Mouse (Mus musculus): ENCODE measurements at regions not wholly inside any gene's neighbourhood (a gene's known extent, or its start where the extent isn't known, plus 50 kb on each side); places are given as distances from the start of the nearest gene placed in this dataset.

GRCm38 (mm10) chr9:93131620-93132200 lies 589.7 kb downstream of the Plod2 start:
- no peak for DNase-seq
- Histone ChIP-seq H3K36me3 (ENCODE audit: control insufficient read depth, insufficient read depth, low read length) (no peaks in the 10 kb centered on the region), H3K4me3 (ENCODE audit: control insufficient read depth, insufficient read depth, low read length) (no peak overlapping the region), H3K27ac (ENCODE audit: control insufficient read depth, insufficient read depth, low read length) (no peak overlapping the region), H3K4me1 (replicated peaks; ENCODE audit: control insufficient read depth, insufficient read depth, low read length) (no peaks in the 10 kb centered on the region), H3K27me3 (ENCODE audit: control insufficient read depth, insufficient read depth, low read length) (no peaks in the 10 kb centered on the region)
- TF ChIP-seq CTCF (IDR thresholded peaks at IDR 0.05; ENCODE audit: borderline replicate concordance, control insufficient read depth, extremely low read depth, insufficient read depth, low read length, poor library complexity) (no peak), POLR2A (IDR thresholded peaks at IDR 0.05; ENCODE audit: control insufficient read depth, extremely low read depth, insufficient read depth, low read length, poor library complexity) (no peak)

DNA sequence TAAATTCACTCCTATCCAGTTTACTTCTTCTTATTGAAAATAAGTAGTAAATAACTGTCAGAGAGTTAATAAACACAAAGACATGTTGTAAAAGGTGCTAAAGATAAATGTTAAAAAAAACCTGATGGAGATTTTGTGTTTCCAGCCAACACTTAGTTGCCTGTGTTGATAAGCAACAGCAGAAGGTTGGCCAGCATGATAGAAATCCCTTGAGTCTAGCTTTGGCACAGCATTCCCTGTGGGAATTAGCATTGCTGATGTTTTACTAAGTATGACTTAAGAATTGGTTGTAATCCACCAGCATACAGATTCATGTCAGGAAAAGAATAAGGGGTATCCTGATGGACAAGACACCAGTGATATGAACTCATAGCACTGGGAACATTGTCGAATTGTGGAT lies 594.3 kb downstream of the Plod2 start:
- Histone ChIP-seq H3K4me3 (ENCODE audit: control insufficient read depth, insufficient read depth, low read length) (no peak overlapping the region), H3K27me3 (ENCODE audit: control insufficient read depth, insufficient read depth, low read length) (no peaks in the 10 kb centered on the region), H3K4me1 (replicated peaks; ENCODE audit: control insufficient read depth, insufficient read depth, low read length) (no peaks in the 10 kb centered on the region), H3K36me3 (ENCODE audit: control insufficient read depth, insufficient read depth, low read length) (no peaks in the 10 kb centered on the region), H3K27ac (ENCODE audit: control insufficient read depth, insufficient read depth, low read length) (no peak overlapping the region)
- TF ChIP-seq CTCF (IDR thresholded peaks at IDR 0.05; ENCODE audit: borderline replicate concordance, control insufficient read depth, extremely low read depth, insufficient read depth, low read length, poor library complexity) (no peak), POLR2A (IDR thresholded peaks at IDR 0.05; ENCODE audit: control insufficient read depth, extremely low read depth, insufficient read depth, low read length, poor library complexity) (no peak)
- WGBS = 77% methylated on average over 1 of the region's 1 CpGs
- no peak for DNase-seq

DNA sequence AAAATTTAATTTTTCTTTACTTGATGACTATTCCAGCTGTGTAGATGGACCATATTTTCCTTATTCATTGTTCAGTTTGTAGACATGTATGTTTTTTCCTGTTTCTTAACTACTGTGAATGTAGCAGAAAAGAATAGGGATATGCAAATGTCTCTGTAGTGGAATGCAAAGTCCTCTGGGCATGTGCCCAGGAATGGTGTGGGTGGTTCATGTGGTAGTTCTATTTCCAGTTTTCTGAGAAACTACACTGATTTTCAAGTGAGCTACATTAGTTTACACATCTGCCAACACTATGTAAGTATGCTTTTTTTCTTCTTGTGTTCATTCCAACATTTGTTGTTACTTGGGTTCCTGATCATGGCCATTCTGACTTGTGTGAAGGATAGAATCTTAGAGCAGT lies 628.0 kb downstream of the Plod2 start:
- TF ChIP-seq POLR2A (IDR thresholded peaks at IDR 0.05; ENCODE audit: control insufficient read depth, extremely low read depth, insufficient read depth, low read length, poor library complexity) = no peak
- Histone ChIP-seq H3K27me3 (ENCODE audit: control insufficient read depth, insufficient read depth, low read length) (no peaks in the 10 kb centered on the region), H3K4me3 (ENCODE audit: control insufficient read depth, insufficient read depth, low read length) (no peak overlapping the region), H3K36me3 (ENCODE audit: control insufficient read depth, insufficient read depth, low read length) (no peaks in the 10 kb centered on the region), H3K4me1 (replicated peaks; ENCODE audit: control insufficient read depth, insufficient read depth, low read length) (no peaks in the 10 kb centered on the region), H3K27ac (ENCODE audit: control insufficient read depth, insufficient read depth, low read length) (no peak overlapping the region)
- no peak for DNase-seq

GRCm38 (mm10) chr9:93186638-93187037 lies 644.6 kb downstream of the Plod2 start:
- Histone ChIP-seq H3K4me1 (replicated peaks; ENCODE audit: control insufficient read depth, insufficient read depth, low read length) (no peaks in the 10 kb centered on the region), H3K36me3 (ENCODE audit: control insufficient read depth, insufficient read depth, low read length) (no peaks in the 10 kb centered on the region), H3K27ac (ENCODE audit: control insufficient read depth, insufficient read depth, low read length) (no peak overlapping the region), H3K27me3 (ENCODE audit: control insufficient read depth, insufficient read depth, low read length) (no peaks in the 10 kb centered on the region), H3K4me3 (ENCODE audit: control insufficient read depth, insufficient read depth, low read length) (no peak overlapping the region)
- TF ChIP-seq POLR2A (IDR thresholded peaks at IDR 0.05; ENCODE audit: control insufficient read depth, extremely low read depth, insufficient read depth, low read length, poor library complexity) (no peak), CTCF (IDR thresholded peaks at IDR 0.05; ENCODE audit: borderline replicate concordance, control insufficient read depth, extremely low read depth, insufficient read depth, low read length, poor library complexity) (no peak)
- 86% methylated on average over 1 of the region's 1 CpGs for WGBS
- DNase-seq = no peak

DNA sequence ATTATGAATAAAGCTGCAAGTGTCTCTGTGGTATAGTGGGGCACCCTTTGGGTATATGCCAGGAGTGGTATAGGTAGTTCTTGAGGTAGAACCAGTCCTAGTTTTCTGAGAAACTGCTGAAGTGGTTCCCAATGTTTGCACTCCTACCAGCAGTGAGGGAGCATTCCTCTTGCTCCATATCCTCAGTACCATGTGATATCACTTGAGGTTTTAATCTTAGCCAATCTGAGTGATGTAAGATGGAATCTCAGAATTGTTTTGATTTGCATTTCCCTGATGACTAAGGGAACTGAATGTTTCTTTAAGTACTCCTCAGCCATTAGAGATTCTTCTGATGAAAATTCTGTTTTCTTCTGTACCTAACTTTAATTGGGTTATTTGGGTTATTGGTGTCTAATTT lies 690.5 kb downstream of the Plod2 start:
- H3K4me1 ChIP-seq (replicated peaks; ENCODE audit: control insufficient read depth, insufficient read depth, low read length) = no peaks in the 10 kb centered on the region
- H3K4me3 ChIP-seq (ENCODE audit: control insufficient read depth, insufficient read depth, low read length) = no peak overlapping the region
- TF ChIP-seq POLR2A (IDR thresholded peaks at IDR 0.05; ENCODE audit: control insufficient read depth, extremely low read depth, insufficient read depth, low read length, poor library complexity) = no peak
- TF ChIP-seq CTCF (IDR thresholded peaks at IDR 0.05; ENCODE audit: borderline replicate concordance, control insufficient read depth, extremely low read depth, insufficient read depth, low read length, poor library complexity) = no peak
- no peaks in the 10 kb centered on the region for H3K27me3 ChIP-seq (ENCODE audit: control insufficient read depth, insufficient read depth, low read length)
- no peaks in the 10 kb centered on the region for H3K36me3 ChIP-seq (ENCODE audit: control insufficient read depth, insufficient read depth, low read length)
- H3K27ac ChIP-seq (ENCODE audit: control insufficient read depth, insufficient read depth, low read length) = no peak overlapping the region
- no peak for DNase-seq

DNA sequence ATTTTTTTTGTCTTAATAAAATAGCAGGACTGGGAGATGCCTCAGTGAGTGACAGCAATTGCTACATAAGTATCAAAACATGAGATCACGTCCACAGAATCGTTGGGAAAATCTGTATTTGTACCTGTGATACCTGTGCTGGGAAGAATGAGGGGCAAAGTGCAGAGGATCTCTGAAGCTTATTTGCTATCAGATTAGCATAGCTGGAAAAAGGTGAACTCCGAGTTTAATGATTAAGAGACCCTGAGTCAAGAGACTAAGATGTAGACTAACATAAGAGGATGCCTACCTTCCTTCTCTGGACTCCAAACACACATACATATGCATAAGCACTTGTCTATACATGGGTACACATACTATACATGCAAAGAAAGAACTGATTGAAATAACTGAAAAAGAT lies 710.1 kb downstream of the Plod2 start:
- Histone ChIP-seq H3K36me3 (ENCODE audit: control insufficient read depth, insufficient read depth, low read length) (no peaks in the 10 kb centered on the region), H3K4me3 (ENCODE audit: control insufficient read depth, insufficient read depth, low read length) (no peak overlapping the region), H3K27me3 (ENCODE audit: control insufficient read depth, insufficient read depth, low read length) (no peaks in the 10 kb centered on the region), H3K4me1 (replicated peaks; ENCODE audit: control insufficient read depth, insufficient read depth, low read length) (no peaks in the 10 kb centered on the region), H3K27ac (ENCODE audit: control insufficient read depth, insufficient read depth, low read length) (no peak overlapping the region)
- DNase-seq = no peak
- 89% methylated on average over 3 of the region's 3 CpGs for WGBS
- TF ChIP-seq POLR2A (IDR thresholded peaks at IDR 0.05; ENCODE audit: control insufficient read depth, extremely low read depth, insufficient read depth, low read length, poor library complexity) (no peak), CTCF (IDR thresholded peaks at IDR 0.05; ENCODE audit: borderline replicate concordance, control insufficient read depth, extremely low read depth, insufficient read depth, low read length, poor library complexity) (no peak)

- Histone ChIP-seq H3K4me3 (ENCODE audit: control insufficient read depth, insufficient read depth, low read length) (no peak overlapping the region), H3K36me3 (ENCODE audit: control insufficient read depth, insufficient read depth, low read length) (no peaks in the 10 kb centered on the region), H3K4me1 (replicated peaks; ENCODE audit: control insufficient read depth, insufficient read depth, low read length) (no peaks in the 10 kb centered on the region), H3K27ac (ENCODE audit: control insufficient read depth, insufficient read depth, low read length) (no peak overlapping the region), H3K27me3 (ENCODE audit: control insufficient read depth, insufficient read depth, low read length) (no peaks in the 10 kb centered on the region)
- WGBS = 75% methylated on average over 2 of the region's 2 CpGs
- TF ChIP-seq POLR2A (IDR thresholded peaks at IDR 0.05; ENCODE audit: control insufficient read depth, extremely low read depth, insufficient read depth, low read length, poor library complexity) (no peak), CTCF (IDR thresholded peaks at IDR 0.05; ENCODE audit: borderline replicate concordance, control insufficient read depth, extremely low read depth, insufficient read depth, low read length, poor library complexity) (no peak)
- DNase-seq = no peak
Measured at GRCm38 (mm10) chr9:93297332-93297731, 755.3 kb downstream of the Plod2 start.
